Mouse (Mus musculus) CH12F3 (cell line): ENCODE results near the gene Lmo4.

Experiments used
- in situ Hi-C: fragments of 300-500 bp; cut with MboI; formaldehyde crosslinking; loops from 2 replicates; pipeline ENCODE4 v1.14.3; 2020; ENCODE audit warnings: low sequenced_read_pairs

Lmo4 gene

DNA sequence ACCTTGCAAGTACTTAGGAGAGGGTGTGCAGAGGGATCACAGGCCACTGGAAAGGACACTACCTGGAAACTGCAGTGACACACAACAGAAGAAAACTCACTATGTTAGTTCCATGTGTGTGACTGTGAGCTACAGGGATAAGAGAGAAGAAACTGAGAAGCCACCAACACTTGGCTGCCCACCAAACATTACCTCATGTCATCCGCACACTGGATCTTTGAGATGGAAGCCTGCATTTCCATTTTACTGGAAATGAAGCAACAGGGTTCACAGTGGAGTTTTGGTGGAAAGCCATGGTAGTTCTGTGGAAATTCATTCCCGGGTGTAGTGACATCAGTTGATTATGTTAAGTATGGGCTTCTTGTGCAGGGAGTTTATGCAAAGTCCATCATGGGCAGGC lies 43.8 kb downstream of the Lmo4 start:
- in situ Hi-C loops = no loop called here

DNA sequence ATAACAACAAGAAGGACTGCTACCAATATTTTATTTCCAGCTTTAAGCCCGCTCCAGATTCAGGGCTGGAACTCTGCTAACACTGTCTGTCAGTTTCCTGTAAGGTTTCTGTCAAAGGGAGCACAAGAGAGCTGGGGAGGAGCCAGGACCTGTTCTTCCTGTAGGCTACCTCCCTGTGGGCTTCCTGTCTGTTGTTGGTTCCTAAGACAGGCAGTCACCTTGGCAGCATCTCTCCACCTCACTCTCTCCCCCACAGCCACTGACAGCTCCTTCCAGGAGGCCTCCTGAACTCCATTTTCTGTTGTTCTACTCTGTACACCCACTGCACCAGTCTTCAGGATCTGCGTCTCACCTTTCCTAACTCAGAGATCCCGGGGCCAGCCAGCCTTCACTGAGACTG lies 49.3 kb downstream of the Lmo4 start:
- in situ Hi-C loops = no loop called here

- in situ Hi-C loops = no loop called here
These were observed 51.6 kb downstream of the Lmo4 start for GRCm38 (mm10) chr3:144153395-144153794.

DNA sequence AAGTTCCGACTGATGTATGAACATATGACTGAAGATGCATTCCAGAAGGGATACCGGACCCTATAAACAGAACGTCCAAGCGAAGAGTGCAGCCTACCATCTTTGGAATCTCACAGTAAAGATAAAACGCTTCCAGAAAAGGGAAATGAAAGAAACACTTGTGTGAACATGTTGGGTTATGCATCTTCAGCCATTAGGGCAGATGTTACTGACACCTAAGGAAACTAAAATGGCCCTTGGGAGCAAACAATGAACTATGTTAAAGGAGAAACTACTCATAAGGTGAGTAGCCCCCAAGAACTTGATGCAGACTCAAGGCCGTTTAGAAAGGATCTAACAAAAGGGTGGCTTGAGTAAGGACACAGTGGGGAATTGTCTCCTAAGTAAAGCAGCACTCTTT lies 54.0 kb downstream of the Lmo4 start:
- in situ Hi-C loops = no loop called here

DNA sequence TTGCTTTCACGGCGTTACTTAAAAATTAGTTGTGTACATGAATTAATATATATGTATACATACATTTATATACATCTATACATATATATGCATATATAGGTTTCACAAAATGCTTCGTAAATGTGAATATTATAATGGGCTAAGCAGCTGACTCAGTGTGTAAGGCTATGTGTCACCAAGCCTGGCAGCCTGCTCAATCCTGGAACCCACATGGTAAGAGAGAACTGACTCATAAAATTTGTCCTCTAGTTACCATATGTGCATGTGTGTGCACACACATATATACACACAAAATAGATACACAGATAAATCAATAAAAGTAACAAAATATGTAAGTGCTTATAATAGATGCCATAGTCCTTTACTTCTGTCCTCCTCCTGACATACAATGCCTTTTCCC lies 56.8 kb downstream of the Lmo4 start:
- in situ Hi-C loops = no loop called here

GRCm38 (mm10) chr3:144147244-144147643 lies 57.8 kb downstream of the Lmo4 start:
- in situ Hi-C loops = no loop called here

- in situ Hi-C loops = no loop called here
These were observed 61.0 kb downstream of the Lmo4 start for GRCm38 (mm10) chr3:144144066-144144465.

- in situ Hi-C loops = no loop called here
These were observed 62.1 kb downstream of the Lmo4 start for GRCm38 (mm10) chr3:144142939-144143338.

- in situ Hi-C loops = no loop called here
These were observed 63.2 kb downstream of the Lmo4 start for GRCm38 (mm10) chr3:144141786-144142185.

DNA sequence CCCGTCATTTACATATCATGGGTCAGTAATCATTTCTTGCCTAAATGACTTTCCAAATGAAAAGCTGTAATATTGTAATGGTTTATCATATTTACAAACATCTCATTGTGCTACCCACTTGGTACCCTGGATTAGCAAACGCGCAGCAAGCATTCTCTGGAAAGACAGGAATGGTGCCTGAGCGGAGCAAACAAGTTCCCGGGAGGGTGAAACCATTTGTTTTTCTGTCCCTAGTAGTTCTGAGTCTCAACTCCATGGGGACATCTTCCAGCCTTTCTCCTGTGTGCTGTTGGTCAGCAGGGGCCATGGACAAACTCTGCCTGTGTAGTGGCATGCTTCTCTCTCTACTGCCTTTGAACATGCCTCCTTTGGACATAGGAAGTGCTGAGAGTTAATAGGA lies 64.2 kb downstream of the Lmo4 start:
- in situ Hi-C loops = no loop called here

DNA sequence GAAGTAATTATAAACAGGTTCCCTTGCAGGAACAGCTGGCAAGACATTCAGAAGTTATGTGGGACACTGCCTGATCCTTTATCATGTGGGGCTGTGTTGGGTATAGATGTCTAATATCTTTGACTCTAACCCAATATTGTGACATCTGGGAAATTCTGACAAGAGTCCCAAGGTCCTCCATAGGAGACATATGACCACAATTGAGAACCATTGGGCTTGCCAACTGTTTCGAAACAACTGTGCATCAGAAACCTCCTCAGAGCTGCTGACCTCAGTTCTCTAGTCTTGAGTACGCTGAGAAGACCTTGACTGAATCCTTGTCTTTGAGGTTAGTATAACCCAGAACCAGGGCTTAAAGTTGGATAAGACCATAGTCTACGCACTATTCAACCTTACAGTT lies 66.4 kb downstream of the Lmo4 start:
- in situ Hi-C loops = no loop called here
